Mouse (Mus musculus) gastrocnemius, adult 2 months (tissue): ENCODE measurements around the gene Gm28230. TPM values are rescaled to one million over a fixed set of nuclear protein-coding genes. Genes with fewer than 3 reads are reported as not detected.

Experiments
- DNase-seq: peaks from one replicate; pipeline ENCODE4 v3.0.0; 2022
- H3K27ac ChIP-seq: fragments of 200-600 bp; 2 replicates; pipeline ENCODE4 v1.8.1; 2022; ENCODE audit warnings: mild to moderate bottlenecking
- H3K4me3 ChIP-seq: fragments of 200-600 bp; 2 replicates; pipeline ENCODE4 v1.8.1; 2022; ENCODE audit warnings: mild to moderate bottlenecking, moderate library complexity
- CTCF ChIP-seq: fragments of 200-600 bp; IDR thresholded peaks from 2 replicates; pipeline ENCODE4 v1.8.1; 2022; ENCODE audit warnings: antibody characterized with exemption, mild to moderate bottlenecking, moderate library complexity
- intact Hi-C: fragments of 180-260 bp; cut with DNase I; formaldehyde crosslinking; loops from one replicate; pipeline ENCODE4 v1.15.1; 2025
- total RNA-seq, 2 experiments: library from RNA; stranded (reverse); gene quantifications; 2 replicates each; pipeline ENCODE4 v1.2.3; 2021

The Gm28230 gene
- total RNA-seq, 2 experiments from 2014 or later, result 0.08 to 0.36 TPM

DNA sequence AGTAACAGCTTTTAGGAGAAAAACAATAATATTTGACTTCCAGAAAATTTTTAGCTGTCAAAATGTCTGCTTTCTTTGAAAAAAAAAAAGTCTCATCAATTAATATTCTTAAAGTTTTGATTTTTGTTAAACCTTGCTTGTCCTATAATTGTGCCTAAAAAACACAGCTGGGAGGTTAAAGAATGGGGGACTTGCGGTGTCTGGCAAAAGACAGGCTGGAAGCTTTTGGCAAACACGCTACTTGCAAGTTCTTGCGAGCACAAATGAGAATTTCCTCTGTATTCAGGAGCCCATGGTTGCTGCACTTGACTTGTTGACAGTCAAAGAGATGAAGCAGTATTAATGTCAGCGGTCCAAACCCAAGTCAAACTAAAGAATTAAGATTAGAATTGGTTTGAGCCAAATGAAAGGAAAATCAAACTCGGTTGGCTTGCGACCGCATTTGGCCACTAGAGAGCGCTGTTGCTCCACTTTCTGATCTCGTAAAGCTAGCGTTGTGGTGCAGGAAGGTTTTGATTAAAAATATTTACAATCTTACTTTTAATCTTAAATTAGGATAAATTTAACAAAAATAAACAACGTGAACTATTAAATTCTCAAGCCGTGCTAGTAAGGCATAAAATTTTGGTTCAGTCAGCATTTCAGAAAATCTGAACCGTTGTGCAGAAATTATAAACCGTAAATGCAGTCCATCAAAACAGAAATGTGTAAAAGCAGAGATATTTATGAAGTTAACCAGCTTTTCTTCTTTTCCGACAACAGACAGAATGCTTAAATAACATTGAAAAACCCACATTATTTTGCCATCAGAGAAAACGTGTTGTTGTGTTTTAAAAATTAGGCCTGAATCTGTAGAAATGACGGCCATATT lies 24.3 kb upstream of the Gm28230 start:
- DNase-seq, result peak; percentile 77

DNA sequence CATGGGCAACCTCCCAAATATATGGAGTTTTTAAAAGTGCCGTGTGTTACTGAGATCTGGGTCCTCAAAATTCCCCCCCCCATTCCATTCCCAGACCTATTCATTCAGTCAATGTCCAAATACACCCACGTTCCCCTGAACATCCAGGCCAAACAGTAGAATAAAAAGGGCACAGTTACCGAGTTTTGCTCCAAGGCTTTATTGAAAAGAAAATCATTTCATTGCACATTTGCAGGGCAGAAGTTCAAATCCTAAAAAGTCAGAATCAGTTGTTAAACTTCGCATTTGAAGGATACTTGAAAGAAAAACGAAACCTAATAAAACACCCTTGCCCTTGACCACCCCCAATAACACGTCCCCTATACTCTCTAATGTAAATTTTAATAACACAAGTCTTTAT lies 23.7 kb upstream of the Gm28230 start:
- Histone ChIP-seq H3K27ac (no peak overlapping the region), H3K4me3 (no peak overlapping the region)
- intact Hi-C loops, result loop anchor here (1.0 to 5.0 kb wide), 6 partner anchors 259 to 889 kb away; no protein-coding TSS in a partner anchor
- TF ChIP-seq CTCF, result no peak
- no peak for DNase-seq

More for the DNA sequence above, 24.3 kb upstream of the Gm28230 start:
- peak overlapping the region; percentile 42; the same call in 1 of the 2 replicates for H3K4me3 ChIP-seq
- peak; percentile 96 for TF ChIP-seq CTCF
- intact Hi-C loops, result loop anchor here (1.0 to 5.0 kb wide), 6 partner anchors 260 to 890 kb away; no protein-coding TSS in a partner anchor
- no peak overlapping the region for H3K27ac ChIP-seq

DNA sequence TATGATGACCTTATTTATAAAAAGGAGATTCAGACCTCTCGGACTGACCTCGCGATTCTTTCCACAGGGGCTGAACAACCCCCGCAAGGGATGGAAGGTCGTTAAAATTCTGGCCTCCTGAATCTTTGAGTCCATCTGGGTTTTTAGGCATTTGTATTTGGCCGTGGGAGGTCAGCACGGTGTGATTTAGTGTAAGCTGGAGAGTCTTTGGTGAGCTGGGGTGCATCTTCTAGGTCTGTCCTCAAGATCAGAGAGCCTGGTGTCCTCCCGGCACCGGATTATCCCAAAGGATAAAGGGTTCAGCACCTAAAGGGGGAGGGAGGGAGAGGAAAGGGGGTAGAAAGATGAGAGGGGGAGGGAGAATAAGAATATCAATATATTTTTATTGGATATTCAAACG lies 23.2 kb upstream of the Gm28230 start:
- no peak for DNase-seq
- no peak for TF ChIP-seq CTCF
- intact Hi-C loops, result loop anchor here (2.0 to 5.0 kb wide), 5 partner anchors 259 to 889 kb away; no protein-coding TSS in a partner anchor
- no peak overlapping the region for H3K4me3 ChIP-seq
- H3K27ac ChIP-seq, result no peak overlapping the region; the same call in 1 of the 2 replicates

DNA sequence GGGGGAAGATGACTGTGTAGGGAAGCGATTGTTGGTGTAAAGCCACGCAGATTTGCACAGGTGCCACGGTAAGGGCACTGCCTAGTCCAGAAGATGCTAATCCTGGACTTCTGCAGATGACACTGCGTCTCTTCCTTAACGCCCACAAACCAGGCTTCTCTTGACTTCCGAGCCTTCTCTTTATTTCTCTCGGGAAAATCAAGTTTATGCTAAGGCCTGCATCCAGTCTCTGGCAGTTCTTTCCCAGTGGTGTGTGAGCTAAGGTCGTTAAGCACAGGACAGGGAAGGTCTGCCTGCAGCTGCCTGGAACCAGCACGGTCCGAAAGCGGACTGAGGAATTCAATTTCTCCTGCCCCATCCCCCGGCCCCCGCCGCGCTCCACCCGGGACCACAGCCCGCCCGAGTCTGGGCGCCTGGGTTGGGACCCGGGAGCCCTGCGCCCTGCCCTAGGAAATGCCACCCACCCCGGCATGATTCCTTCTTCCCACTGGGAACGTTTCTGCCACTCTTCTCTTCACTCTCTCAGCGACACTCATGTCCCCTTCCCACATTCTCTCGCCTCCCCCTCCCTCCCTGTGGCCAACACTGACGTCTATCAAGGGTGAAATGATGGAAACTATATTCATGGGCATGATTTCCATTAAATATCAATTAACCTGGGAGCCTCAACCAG lies 22.7 kb upstream of the Gm28230 start:
- H3K4me3 ChIP-seq, result peak overlapping the region; percentile 84

DNA sequence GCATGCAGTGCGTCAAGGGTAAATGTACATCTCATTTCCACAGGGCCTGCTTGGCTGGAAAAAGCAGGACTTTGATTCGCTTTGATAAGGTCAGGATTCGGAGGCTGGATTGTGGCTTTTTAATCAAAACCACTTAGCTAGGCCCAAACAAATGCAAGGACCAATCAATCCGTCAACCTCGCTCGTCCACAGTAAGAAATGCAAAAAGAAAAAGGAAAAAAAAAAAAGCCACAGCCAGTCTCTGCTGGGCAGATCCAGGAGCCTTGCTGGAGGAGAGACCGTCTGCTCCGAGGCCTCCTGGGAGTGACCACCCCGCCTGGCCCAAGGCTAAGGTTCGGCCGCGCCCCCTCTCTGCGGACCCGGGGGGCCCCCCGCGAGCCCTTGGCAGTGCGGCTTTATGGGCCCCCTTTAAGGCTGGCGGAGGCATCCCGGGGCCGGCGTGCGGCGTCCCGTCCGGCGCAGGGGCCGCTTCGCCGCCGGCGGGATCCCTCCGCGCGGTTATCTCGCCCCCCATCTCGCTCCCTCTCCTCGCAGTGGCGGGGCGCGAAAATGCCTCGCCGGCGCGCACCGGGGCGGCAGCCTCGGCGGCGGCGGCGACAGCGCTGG lies 22.0 kb upstream of the Gm28230 start, which contains the start of gene Hoxd8:
Gene Hoxd8, plus strand, starts transcription at position 223 of the 606 bp plus-strand sequence.
- no peak; the same call in 1 of the 2 replicates for TF ChIP-seq CTCF
- Histone ChIP-seq H3K4me3 (peak within 1 kb of the TSS; percentile 84), H3K27ac (peak within 1 kb of the TSS; percentile 94)
- intact Hi-C loops, result loop anchor here (5.0 kb wide), 4 partner anchors 258 to 888 kb away; no protein-coding TSS in a partner anchor
- DNase-seq, result peak; percentile 90

More for the DNA sequence above, 22.7 kb upstream of the Gm28230 start:
- intact Hi-C loops, result loop anchor here (2.0 to 5.0 kb wide), 5 partner anchors 258 to 888 kb away; no protein-coding TSS in a partner anchor
- TF ChIP-seq CTCF, result no peak
- peak overlapping the region; percentile 94 for H3K27ac ChIP-seq
- DNase-seq, result no peak

DNA sequence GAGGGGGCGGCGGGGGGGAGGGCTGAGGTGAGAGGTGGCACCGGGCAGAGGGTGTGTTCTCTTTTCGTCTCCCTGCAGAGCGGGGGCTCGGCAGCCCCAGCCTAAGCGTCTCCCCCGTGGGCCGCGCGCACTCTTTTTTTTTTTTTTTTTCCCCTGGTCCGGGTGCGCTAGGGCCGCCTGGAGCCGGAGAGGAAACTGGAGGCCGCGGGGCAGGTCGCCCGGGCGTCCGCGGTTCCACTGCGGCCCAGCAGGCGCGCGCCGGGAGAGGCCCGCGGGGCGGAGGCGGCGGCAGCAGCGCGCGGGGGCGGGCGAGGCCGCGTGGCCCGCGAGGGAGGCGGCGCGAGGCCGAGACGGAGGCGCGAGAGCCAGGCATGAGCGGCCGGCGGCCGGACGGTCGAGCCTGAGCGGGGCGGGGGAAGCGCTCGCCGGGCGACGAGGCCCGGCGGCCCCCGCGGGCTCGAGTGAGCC lies 21.5 kb upstream of the Gm28230 start:
- Histone ChIP-seq H3K4me3 (peak overlapping the region; percentile 84), H3K27ac (peak overlapping the region; percentile 94)
- intact Hi-C loops, result loop anchor here (5.0 kb wide), 4 partner anchors 257 to 887 kb away; no protein-coding TSS in a partner anchor
- no peak; the same call in none of the 2 replicates for TF ChIP-seq CTCF
- DNase-seq, result peak; percentile 77

DNA sequence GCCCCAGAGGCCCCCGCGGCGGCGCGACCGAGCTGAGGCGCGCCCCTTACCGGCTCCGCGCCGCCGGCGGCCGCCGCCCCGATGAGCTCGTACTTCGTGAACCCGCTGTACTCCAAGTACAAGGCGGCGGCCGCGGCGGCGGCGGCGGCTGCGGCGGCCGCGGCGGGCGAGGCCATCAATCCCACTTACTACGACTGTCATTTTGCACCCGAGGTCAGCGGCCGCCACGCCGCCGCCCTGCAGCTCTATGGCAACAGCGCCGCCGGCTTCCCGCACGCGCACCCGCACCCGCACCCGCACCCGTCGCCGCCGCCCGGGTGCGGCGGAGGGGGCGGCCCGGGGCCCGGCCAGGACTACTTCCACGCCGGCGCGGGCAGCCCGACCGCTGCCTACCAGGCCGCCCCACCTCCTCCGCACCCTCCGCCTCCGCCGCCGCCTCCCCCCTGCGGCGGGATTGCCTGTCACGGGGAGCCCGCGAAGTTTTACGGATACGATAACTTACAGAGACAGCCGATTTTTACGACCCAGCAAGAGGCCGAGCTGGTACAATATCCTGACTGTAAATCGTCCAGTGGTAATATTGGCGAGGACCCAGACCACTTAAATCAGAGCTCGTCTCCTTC lies 20.9 kb upstream of the Gm28230 start:
- intact Hi-C loops, result no loop called here
- peak; percentile 81 for DNase-seq
- H3K4me3 ChIP-seq, result peak overlapping the region; percentile 84
- H3K27ac ChIP-seq, result peak overlapping the region; percentile 94
- TF ChIP-seq CTCF, result no peak

DNA sequence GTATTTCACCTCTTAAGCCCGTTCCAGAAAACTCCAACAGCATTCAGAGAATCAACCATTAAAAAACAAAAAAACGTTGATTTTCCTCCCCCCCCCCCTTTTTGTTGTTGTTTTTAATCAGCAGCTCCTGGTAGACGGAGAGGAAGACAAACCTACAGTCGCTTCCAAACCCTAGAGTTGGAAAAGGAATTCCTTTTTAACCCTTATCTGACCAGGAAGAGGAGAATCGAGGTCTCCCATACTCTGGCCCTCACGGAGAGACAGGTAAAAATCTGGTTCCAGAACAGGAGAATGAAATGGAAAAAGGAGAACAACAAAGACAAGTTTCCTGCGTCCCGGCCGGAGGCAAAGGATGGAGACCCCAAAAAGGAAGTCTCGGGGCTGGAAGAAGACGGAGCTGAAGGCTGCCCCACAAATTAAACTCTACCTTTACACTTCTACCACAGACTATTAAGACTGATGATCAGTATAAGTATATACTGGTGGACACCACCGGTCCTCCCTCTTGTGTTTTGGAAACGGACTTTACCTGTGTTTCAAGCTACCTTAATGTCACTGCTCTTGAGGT lies 20.1 kb upstream of the Gm28230 start:
- DNase-seq, result no peak
- intact Hi-C loops, result no loop called here
- peak overlapping the region; percentile 94 for H3K27ac ChIP-seq
- no peak for TF ChIP-seq CTCF
- H3K4me3 ChIP-seq, result peak overlapping the region; percentile 84

DNA sequence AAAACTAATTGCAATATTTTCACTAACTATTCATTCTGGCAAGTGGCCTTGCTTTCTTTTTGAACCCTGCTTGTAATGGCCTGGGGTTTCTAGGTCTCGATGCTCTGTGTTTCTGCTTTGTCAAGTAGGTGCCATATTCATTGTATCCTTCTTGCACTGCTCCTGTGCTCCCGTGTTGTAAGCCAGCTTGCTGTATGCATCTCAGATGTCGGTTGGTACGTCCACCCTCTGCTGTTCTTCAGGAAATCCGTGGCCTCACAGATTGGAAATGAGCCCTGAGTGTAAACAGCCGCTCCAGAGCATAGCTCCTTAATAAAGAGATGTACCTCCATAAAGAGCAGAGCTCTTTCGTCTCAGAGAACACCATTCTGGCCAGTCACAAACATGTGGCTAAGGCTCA lies 18.9 kb upstream of the Gm28230 start:
- intact Hi-C loops, result no loop called here
- TF ChIP-seq CTCF, result no peak
- Histone ChIP-seq H3K27ac (peak overlapping the region; percentile 44; the same call in 1 of the 2 replicates), H3K4me3 (peak overlapping the region; percentile 84)
- no peak for DNase-seq

DNA sequence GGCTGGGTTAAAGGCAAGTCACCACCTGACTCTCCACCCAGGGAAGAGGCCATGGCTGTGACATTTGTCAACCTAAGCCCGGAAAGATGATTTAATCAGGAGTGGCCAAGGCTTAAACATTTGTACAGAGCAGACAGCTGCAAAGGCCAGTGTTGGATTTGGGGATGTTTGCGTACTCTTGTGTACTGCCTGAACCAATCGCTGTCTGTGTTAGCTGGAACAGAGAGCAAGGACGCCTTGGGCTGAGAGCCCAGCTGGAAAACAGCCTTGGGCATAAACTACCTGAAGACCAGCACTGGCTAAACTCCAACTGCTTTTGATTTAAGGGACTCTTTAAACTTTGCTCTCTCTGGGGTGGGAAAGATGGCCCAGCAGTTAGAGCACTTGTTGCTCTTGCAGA lies 17.9 kb upstream of the Gm28230 start:
- DNase-seq, result no peak
- intact Hi-C loops, result no loop called here
- Histone ChIP-seq H3K4me3 (no peak overlapping the region), H3K27ac (peak overlapping the region; percentile 57)
- no peak for TF ChIP-seq CTCF
